Mouse (Mus musculus) erythroblast, embryonic 14.5 days (primary cell): ENCODE data around the gene Efcab9. TPM values are rescaled to one million over a fixed set of nuclear protein-coding genes. Genes with fewer than 3 reads are reported as not detected.
"Not testable (repeated sequence)": the region's sequence is repeated elsewhere in the genome, so short reads cannot be mapped to it uniquely, and the experiment has no call there.

Source experiments
- H3K27me3 ChIP-seq: 2 replicates; pipeline ENCODE4 v1.6.1; 2012; ENCODE audit warnings: inconsistent platforms; ENCODE audit not compliant: control insufficient read depth
- H3K36me3 ChIP-seq: 2 replicates; pipeline ENCODE4 v1.6.1; 2012; ENCODE audit warnings: mild to moderate bottlenecking, inconsistent platforms; ENCODE audit not compliant: control insufficient read depth
- H3K4me1 ChIP-seq: 2 replicates; pipeline ENCODE4 v1.6.1; 2012; ENCODE audit warnings: inconsistent platforms; ENCODE audit not compliant: control insufficient read depth
- H3K4me3 ChIP-seq: replicated peaks from 2 replicates; pipeline ENCODE3; 2012; ENCODE audit warnings: moderate library complexity, mild to moderate bottlenecking, inconsistent platforms
- H3K9me3 ChIP-seq: 2 replicates; pipeline ENCODE4 v1.6.1; 2012; ENCODE audit warnings: low read length, inconsistent platforms, mixed read lengths; ENCODE audit not compliant: control insufficient read depth
- GATA1 ChIP-seq: IDR thresholded peaks from 2 replicates; pipeline ENCODE4 v1.6.1; 2012; ENCODE audit warnings: low read length, inconsistent platforms, mixed read lengths
- TAL1 ChIP-seq: IDR thresholded peaks from 3 replicates; pipeline ENCODE4 v1.6.1; 2012; ENCODE audit warnings: low read length, inconsistent platforms, mixed read lengths
- polyA plus RNA-seq: library from polyadenylated mRNA; stranded (reverse); fragments of >175 nt; gene quantifications from 2 replicates; pipeline ENCODE4 v1.2.3, GENCODE M21; 2012

Gene Efcab9
- polyA plus RNA-seq, 1 experiment: not detected

DNA sequence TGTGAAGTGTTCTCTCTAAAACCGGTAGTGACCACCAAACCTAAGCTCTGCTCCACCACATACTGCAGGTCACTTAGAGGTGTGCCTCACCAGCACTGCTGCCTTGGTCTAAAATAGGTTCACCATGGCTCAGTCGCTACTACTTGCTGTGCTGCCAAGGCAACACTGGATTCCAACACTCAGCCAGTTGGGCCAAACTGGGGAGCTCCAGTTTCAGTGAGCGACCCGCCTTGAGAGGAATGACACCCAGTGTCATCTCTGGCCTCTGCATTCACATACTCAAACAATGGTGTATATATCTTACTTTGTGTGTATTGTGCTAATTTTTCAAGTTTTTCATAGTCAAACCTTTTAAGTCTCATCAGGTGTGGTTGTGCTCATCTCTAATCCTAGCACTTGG, 13.1 kb downstream of the Efcab9 start:
- H3K36me3 ChIP-seq: peaks cover 14% of the 10 kb centered on the region
- no peaks in the 10 kb centered on the region for H3K27me3 ChIP-seq
- H3K4me3 ChIP-seq: no peak overlapping the region
- no peak for TF ChIP-seq TAL1
- TF ChIP-seq GATA1: no peak
- H3K9me3 ChIP-seq: no peaks in the 10 kb centered on the region
- H3K4me1 ChIP-seq: peaks cover 14% of the 10 kb centered on the region

DNA sequence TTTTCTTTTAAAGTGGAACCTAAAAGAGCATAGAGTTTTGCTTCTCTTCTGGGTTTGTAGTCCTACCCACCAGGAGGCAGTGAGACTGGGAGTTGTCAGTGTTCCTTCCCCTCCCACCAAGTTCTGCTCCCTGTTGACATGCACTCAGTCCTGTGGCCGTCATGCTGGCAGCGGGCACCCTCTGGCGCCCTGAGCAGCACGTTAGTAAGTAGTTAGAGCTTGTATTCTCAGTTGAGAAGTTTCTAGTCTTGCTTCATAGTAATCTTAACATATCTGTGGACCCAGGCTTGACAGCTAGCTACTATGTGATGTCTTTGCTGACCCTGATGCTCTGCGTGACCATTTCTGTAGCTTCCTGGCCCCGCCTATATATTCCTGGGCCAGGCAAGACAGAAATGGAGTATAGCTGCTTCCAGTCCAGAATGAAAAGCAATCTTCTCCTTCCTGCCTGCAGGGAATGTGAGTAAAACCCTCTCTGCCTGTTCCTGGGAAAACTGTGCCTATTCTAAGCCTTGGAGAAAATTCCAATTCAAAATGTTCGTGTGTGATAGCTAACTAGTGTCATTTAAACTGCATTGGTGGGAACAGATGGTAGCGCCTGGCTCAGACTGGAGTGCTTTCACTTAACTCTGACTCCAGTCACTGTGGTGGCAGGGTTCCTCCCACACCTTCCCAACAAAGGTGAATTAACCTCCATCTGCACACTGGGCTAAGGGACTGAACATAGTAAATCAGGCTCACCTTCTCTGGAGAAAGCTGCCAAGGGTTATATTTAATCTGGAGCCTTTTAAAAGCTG, 14.8 kb downstream of the Efcab9 start:
- Histone ChIP-seq H3K4me3 (no peak overlapping the region), H3K36me3 (peaks cover 14% of the 10 kb centered on the region), H3K27me3 (no peaks in the 10 kb centered on the region), H3K9me3 (no peaks in the 10 kb centered on the region), H3K4me1 (peaks cover 14% of the 10 kb centered on the region)
- no peak for TF ChIP-seq TAL1
- no peak for TF ChIP-seq GATA1

DNA sequence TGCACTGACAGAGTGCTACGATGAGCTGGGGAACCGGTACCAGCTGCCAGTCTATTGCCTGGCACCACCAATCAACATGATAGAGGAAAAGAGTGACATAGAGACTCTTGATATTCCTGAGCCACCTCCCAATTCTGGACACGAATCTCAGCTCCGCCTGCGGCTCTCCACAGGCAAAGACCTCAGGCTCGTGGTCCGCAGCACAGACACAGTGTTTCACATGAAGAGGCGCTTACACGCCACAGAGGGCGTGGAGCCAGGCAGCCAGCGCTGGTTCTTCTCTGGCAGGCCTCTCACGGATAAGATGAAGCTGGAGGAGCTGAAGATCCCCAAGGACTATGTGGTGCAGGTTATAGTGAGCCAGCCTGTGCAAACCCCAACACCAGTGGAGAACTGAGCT, 15.8 kb downstream of the Efcab9 start:
- H3K27me3 ChIP-seq: no peaks in the 10 kb centered on the region
- H3K9me3 ChIP-seq: no peaks in the 10 kb centered on the region
- peaks cover 14% of the 10 kb centered on the region for H3K36me3 ChIP-seq
- H3K4me3 ChIP-seq: no peak overlapping the region
- peaks cover 16% of the 10 kb centered on the region for H3K4me1 ChIP-seq
- no peak for TF ChIP-seq GATA1
- no peak for TF ChIP-seq TAL1

DNA sequence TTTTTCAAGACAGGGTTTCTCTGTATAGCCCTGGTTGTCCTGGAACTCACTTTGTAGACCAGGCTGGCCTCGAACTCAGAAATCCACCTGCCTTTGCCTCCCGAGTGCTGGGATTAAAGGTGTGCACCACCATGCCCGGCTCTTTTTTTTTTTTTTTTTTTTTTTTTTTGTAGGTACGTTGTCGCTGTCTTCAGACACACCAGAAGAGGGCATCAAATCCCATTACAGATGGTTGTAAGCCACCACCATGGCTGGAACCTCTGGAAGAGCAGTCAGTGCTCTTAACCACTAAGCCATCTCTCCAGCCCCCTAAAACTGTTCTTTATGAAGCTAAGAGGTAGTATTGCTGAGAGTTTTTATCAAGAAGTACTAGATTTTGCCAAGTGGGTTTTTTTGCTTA, 17.0 kb downstream of the Efcab9 start:
- H3K4me3 ChIP-seq, H3K9me3 ChIP-seq, H3K27me3 ChIP-seq: not testable (repeated sequence)
- Histone ChIP-seq H3K4me1 (peaks cover 16% of the 10 kb centered on the region), H3K36me3 (peaks cover 14% of the 10 kb centered on the region)

DNA sequence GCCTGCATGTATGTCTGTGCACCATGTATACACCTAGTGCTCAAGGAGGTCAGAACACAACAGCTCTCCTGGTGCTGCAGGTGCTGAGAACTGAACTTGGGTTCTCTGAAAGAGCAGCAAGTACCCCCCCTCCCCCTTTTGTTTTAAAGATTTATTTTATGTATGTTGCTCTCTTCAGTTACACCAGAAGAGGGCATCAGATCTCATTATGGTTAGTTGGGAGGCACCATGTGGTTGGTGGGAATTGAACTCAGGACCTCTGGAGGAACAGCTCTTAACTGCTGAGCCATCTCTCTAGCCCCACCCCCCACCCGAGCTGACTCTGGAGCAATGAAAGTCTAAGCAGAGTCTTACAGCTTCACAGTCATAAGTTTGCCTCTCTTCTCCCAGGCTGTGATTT, 21.0 kb downstream of the Efcab9 start:
- no peaks in the 10 kb centered on the region for H3K27me3 ChIP-seq

DNA sequence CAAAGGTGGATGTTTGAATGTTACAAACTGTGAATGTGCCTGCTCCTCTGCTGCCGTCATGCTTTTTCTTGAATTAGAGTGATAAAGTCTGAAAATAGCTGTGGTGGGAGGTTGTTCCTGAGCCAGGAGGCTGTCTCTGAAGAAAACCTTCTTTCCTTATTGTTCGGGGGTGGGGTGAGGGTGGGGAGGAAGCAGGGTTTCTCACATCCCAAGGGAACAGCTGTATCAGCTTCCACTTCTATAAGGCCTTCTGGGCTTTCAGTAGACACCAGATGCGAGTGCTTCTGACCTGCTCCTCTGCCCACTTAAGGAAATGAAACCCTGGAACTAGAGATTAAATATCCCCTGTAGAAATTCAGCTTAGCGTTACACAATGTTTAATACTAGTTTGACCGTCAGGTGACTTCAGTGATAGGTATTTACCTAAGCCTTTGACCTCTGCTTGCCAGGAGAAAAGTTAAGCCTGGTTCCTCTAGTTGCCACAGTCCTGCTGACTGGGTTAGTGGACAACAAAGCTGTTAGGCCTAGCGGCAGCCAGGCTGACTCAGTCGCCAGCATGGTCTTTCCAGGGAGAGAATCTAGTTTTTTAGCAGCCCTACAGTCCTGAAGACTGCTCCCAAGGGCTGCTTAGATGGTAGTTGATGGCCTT, 26.7 kb downstream of the Efcab9 start:
- TF ChIP-seq GATA1: no peak
- no peak for TF ChIP-seq TAL1
- no peaks in the 10 kb centered on the region for H3K27me3 ChIP-seq

More for the DNA sequence above, 21.0 kb downstream of the Efcab9 start:
- Histone ChIP-seq H3K36me3 (peaks cover 2% of the 10 kb centered on the region), H3K4me1 (peaks cover 2% of the 10 kb centered on the region; the same call in 1 of the 2 replicates), H3K9me3 (no peaks in the 10 kb centered on the region), H3K4me3 (no peak overlapping the region)
- TF ChIP-seq GATA1 (no peak), TAL1 (no peak)

DNA sequence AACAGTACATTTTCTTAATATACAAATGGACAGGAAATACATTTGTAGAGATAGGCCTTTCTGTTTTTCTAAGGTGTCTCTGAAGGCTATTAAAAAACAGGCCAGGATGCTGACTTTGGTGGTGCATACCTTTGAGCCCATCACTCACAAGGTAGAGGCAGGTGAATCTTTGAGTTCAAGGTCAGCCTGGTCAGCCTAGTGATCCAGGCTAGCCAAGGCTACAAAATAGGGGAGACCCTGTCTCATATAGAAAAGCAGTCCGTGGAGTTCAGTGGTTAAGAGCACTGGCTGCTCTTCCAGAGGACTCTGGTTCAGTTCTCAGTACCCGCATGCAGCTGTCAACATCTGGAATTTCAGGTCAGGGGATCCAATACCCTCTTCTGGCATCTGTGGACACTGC, 28.2 kb downstream of the Efcab9 start:
- TF ChIP-seq TAL1: no peak
- no peaks in the 10 kb centered on the region for H3K4me1 ChIP-seq
- H3K36me3 ChIP-seq: no peaks in the 10 kb centered on the region
- no peaks in the 10 kb centered on the region for H3K27me3 ChIP-seq
- H3K9me3 ChIP-seq: no peaks in the 10 kb centered on the region
- H3K4me3 ChIP-seq: no peak overlapping the region

More for the DNA sequence above, 26.7 kb downstream of the Efcab9 start:
- Histone ChIP-seq H3K4me1 (no peaks in the 10 kb centered on the region), H3K4me3 (no peak overlapping the region), H3K36me3 (no peaks in the 10 kb centered on the region), H3K9me3 (no peaks in the 10 kb centered on the region)

DNA sequence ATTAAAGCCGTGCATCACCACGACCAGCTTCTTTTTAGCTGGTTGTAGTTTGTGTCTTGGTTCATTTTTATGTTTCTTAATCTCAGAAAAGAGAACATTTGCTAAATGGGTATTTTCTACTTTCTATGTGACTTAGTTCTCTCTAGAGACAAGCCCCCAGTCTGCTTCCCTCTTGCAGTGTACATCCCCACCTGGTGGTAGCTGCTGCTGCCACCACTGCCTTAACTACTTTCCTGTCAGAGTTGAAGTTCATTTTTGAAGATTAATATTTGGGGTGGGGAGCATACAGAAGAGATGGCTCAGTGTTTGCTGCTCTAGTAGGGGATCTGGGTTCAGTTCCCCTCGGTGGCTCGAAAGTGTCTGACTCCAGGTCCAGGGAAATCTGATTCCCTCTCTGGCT, 31.9 kb downstream of the Efcab9 start:
- Histone ChIP-seq H3K9me3 (no peaks in the 10 kb centered on the region), H3K4me1 (no peaks in the 10 kb centered on the region), H3K4me3 (no peak overlapping the region), H3K36me3 (no peaks in the 10 kb centered on the region), H3K27me3 (no peaks in the 10 kb centered on the region)
- TF ChIP-seq TAL1 (no peak), GATA1 (no peak)

DNA sequence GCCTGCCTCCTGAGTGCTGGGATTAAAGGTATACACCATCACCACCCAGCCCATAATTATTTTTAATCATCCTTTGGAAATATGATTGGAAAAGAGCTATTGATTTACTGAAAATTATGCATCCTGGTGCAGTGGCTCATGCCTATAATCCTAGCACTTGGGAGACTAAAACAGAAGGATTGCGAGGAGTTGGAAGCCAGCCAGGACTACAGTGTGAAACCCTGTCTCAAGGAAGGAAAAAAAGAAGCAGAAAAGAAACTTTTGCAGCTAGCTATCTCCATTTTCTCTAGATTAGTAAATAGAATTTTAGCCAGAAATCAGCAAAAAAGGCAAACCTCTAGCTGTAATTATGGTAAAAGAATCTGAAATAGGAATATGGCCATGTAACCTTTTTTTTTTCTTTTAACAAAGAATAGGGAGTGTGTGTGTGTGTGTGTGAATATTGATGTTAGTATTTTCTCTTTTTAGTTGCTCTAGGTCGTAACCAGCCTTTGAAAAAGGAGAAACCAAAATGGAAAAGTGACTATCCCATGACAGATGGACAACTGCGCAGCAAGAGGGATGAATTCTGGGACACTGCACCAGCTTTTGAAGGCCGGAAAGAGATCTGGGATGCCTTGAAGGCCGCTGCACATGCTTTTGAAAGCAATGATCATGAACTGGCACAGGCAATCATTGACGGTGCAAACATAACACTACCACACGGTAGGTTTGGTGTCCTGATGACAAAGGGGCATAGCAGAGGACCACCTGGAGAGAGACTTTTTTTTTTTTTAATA, 32.9 kb downstream of the Efcab9 start:
- H3K27me3 ChIP-seq: no peaks in the 10 kb centered on the region
- no peaks in the 10 kb centered on the region for H3K36me3 ChIP-seq
- no peak for TF ChIP-seq TAL1

More for the DNA sequence above, 32.9 kb downstream of the Efcab9 start:
- Histone ChIP-seq H3K4me3 (no peak overlapping the region), H3K4me1 (no peaks in the 10 kb centered on the region), H3K9me3 (no peaks in the 10 kb centered on the region)
